Mouse (Mus musculus) embryonic facial prominence, embryonic 11.5 days (tissue): ENCODE data around the gene Tmem97. TPM values are rescaled to one million over a fixed set of nuclear protein-coding genes. Genes with fewer than 3 reads are reported as not detected.

Experiments used
- ATAC-seq: fragments of 200-750 bp; cut with Nextera tagmentation; replicated peaks from 2 replicates; pipeline ENCODE4 v1.8.0; 2017; ENCODE audit warnings: low read depth; ENCODE audit not compliant: insufficient number of reproducible peaks, low FRiP score, low TSS enrichment
- DNase-seq: peaks from one replicate; pipeline ENCODE4 v3.0.0-alpha.2; 2015; ENCODE audit warnings: low spot score
- H3K27ac ChIP-seq: fragments of 300-500 bp; sonication (generic); replicated peaks from 2 replicates; pipeline ENCODE4 v1.5.1; 2014; ENCODE audit warnings: mild to moderate bottlenecking, low read depth, low read length, control low read depth
- H3K27me3 ChIP-seq: fragments of 300-500 bp; sonication (generic); 2 replicates; pipeline ENCODE4 v1.6.1; 2014; ENCODE audit warnings: mild to moderate bottlenecking, low read length, moderate library complexity, mixed read lengths; ENCODE audit not compliant: control insufficient read depth, insufficient read depth
- H3K36me3 ChIP-seq: fragments of 300-500 bp; sonication (generic); replicated peaks from 2 replicates; pipeline ENCODE4 v1.6.1; 2014; ENCODE audit warnings: low read depth, mild to moderate bottlenecking, low read length, moderate library complexity, mixed read lengths; ENCODE audit not compliant: control insufficient read depth, insufficient read depth
- H3K4me1 ChIP-seq: fragments of 300-500 bp; sonication (generic); 2 replicates; pipeline ENCODE4 v1.6.1; 2014; ENCODE audit warnings: low read length, mixed read lengths; ENCODE audit not compliant: control insufficient read depth, insufficient read depth
- H3K4me2 ChIP-seq: fragments of 300-500 bp; sonication (generic); 2 replicates; pipeline ENCODE4 v1.6.1; 2014; ENCODE audit warnings: low read depth, mild to moderate bottlenecking, control low read depth, low read length, moderate library complexity
- H3K4me3 ChIP-seq: fragments of 300-500 bp; sonication (generic); 2 replicates; pipeline ENCODE4 v1.5.1; 2014; ENCODE audit warnings: low read depth, low read length, control low read depth
- H3K9ac ChIP-seq: fragments of 300-500 bp; sonication (generic); replicated peaks from 2 replicates; pipeline ENCODE4 v1.6.1; 2014; ENCODE audit warnings: mild to moderate bottlenecking, control low read depth, low read length
- H3K9me3 ChIP-seq: fragments of 300-500 bp; sonication (generic); replicated peaks from 2 replicates; pipeline ENCODE4 v1.6.1; 2016; ENCODE audit warnings: mild to moderate bottlenecking, low read length, inconsistent platforms, mixed read lengths; ENCODE audit not compliant: control insufficient read depth
- WGBS: fragments of 180-500 bp; shearing (Covaris S2); extraction: QIAGEN DNeasy Blood & Tissue Kit; methylation state at CpG from one replicate; pipeline ENCODE4 v1.1.7; 2014; 5-methylcytosine and 5-hydroxymethylcytosine counted together
- polyA plus RNA-seq: library from polyadenylated mRNA; unstranded; fragments of >200 nt; fragmentation: Nextera tagmentation; extraction: Ambion mirVana; gene quantifications from 2 replicates; pipeline ENCODE4 v1.2.1, GENCODE M21; 2014

The Tmem97 gene
- polyA plus RNA-seq, 1 experiment from 2014 or later = 73.7 TPM

GRCm38 (mm10) chr11:78549491-78549987 is 1.0 kb downstream of the Tmem97 start:
- Histone ChIP-seq H3K27me3 (no peaks in the 10 kb centered on the region), H3K36me3 (no peaks in the 10 kb centered on the region), H3K9ac (peak overlapping the region; percentile 71), H3K4me3 (peak overlapping the region; percentile 59), H3K27ac (no peak overlapping the region), H3K4me2 (peak overlapping the region; percentile 69), H3K4me1 (peaks cover 2% of the 10 kb centered on the region), H3K9me3 (no peaks in the 10 kb centered on the region)
- ATAC-seq (no peak), DNase-seq (no peak)
- WGBS = 8% methylated on average over 5 of the region's 5 CpGs

DNA sequence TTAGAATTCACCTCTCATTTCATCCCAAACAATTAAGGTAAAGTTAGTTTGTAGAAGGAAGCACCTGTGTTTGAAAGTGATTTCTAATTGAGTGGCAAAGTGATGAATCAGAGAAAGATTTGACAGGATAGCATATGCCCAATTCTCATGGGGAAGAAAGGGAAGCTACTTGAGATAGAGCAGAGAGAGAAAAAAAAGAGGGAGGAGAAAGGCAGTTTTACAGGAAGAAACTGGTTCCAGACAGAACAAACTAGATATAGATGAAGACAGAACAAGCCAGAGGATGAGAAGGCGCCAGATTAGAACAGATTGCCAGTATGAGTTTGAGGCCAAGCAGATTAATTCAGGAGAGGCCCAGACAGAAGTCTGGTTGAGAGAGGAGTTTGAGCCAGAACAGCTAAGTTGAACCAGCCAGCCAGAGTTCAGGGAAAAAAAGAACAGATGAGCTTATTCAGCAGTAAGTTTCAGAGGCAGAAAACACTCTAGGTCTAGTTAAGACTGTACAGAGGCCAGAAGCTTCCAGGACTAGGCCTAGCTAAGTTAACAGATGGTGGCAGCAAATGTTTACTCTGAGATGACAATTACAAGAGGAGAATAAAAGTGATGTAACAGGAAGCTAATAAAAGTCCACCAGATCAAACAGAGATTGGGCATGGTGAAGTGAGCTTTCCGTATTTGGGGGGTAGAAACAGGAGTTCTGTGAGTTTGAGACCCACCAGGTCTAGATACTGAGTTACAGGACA is 2.7 kb downstream of the Tmem97 start:
- no peak overlapping the region for H3K4me3 ChIP-seq
- no peak for ATAC-seq

GRCm38 (mm10) chr11:78545181-78545580 is 5.4 kb downstream of the Tmem97 start:
- Histone ChIP-seq H3K27me3 (no peaks in the 10 kb centered on the region), H3K4me3 (no peak overlapping the region), H3K4me2 (no peak overlapping the region), H3K27ac (no peak overlapping the region), H3K9me3 (no peaks in the 10 kb centered on the region), H3K9ac (0 out of 2 replicates have a peak overlapping the region, but pooled peaks have one; percentile 13), H3K4me1 (peaks cover 2% of the 10 kb centered on the region), H3K36me3 (no peaks in the 10 kb centered on the region)
- 73% methylated on average over 8 of the region's 8 CpGs for WGBS
- ATAC-seq (no peak), DNase-seq (no peak)

More for the DNA sequence above, 2.7 kb downstream of the Tmem97 start:
- Histone ChIP-seq H3K9me3 (no peaks in the 10 kb centered on the region), H3K4me1 (peaks cover 2% of the 10 kb centered on the region), H3K27me3 (no peaks in the 10 kb centered on the region), H3K9ac (no peak overlapping the region), H3K4me2 (no peak overlapping the region), H3K27ac (no peak overlapping the region), H3K36me3 (no peaks in the 10 kb centered on the region)
- no peak for DNase-seq
- 84% methylated on average over 2 of the region's 2 CpGs for WGBS

DNA sequence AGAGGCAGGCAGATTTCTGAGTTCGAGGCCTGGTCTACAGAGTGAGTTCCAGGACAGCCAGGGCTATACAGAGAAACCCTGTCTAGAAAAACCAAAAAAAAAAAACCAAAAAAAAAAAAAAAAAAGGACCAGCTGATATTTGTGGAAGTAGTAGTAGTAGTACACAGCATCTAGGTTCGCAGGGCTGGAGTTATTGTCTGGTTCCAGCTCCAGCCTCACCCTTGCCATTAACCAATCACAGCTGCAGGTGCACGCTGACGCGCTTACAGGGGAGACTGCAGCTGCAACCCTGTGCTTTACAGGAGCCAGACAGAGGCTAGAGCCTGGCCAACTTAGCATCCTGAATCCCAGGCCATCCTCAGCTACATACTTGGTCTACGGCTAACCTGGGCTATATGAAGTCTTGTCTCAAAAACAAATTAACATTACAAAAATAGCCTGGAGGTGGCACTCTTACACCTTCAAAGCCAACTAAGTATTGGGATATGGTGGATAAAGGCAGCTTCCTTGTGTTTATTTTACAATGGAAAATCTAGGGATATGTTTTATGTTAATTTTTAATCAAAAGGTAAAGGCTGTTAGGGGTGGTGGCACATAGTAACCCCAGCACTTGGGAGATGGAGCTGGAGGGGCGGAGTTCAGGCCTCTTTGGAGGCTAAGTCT is 6.0 kb downstream of the Tmem97 start:
- ATAC-seq (no peak), DNase-seq (no peak)
- H3K4me3 ChIP-seq = no peak overlapping the region
- H3K36me3 ChIP-seq = no peaks in the 10 kb centered on the region
- no peak overlapping the region for H3K4me2 ChIP-seq
- H3K27me3 ChIP-seq = no peaks in the 10 kb centered on the region
- 93% methylated on average over 7 of the region's 7 CpGs for WGBS
- peaks cover 2% of the 10 kb centered on the region for H3K4me1 ChIP-seq
- H3K9me3 ChIP-seq = no peaks in the 10 kb centered on the region
- no peak overlapping the region for H3K27ac ChIP-seq
- H3K9ac ChIP-seq = no peak overlapping the region

DNA sequence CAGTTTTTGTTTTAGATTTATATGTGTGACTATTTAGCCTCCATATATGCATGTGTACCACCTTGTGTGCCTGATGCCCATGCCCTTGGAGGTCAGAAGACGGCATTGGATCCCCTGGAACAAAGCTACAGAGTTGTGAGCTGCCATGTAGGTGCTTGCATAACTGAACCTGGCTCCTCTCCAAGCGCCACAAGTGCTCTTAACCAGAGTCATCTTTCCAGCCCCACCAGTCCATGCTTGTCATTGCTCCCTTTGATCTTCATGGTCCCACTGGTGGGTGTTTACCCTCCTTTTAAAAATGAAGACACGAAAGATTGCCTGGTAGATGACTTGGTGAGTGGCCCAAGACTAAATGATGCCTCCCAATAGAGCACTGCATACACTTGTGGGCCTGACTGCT is 10.2 kb downstream of the Tmem97 start:
- Histone ChIP-seq H3K4me3 (no peak overlapping the region), H3K4me2 (no peak overlapping the region), H3K4me1 (no peaks in the 10 kb centered on the region; the same call in 1 of the 2 replicates), H3K27ac (no peak overlapping the region), H3K36me3 (no peaks in the 10 kb centered on the region), H3K27me3 (no peaks in the 10 kb centered on the region), H3K9ac (no peak overlapping the region), H3K9me3 (no peaks in the 10 kb centered on the region)
- no peak for DNase-seq
- ATAC-seq = no peak
- WGBS = 88% methylated on average over 3 of the region's 3 CpGs

DNA sequence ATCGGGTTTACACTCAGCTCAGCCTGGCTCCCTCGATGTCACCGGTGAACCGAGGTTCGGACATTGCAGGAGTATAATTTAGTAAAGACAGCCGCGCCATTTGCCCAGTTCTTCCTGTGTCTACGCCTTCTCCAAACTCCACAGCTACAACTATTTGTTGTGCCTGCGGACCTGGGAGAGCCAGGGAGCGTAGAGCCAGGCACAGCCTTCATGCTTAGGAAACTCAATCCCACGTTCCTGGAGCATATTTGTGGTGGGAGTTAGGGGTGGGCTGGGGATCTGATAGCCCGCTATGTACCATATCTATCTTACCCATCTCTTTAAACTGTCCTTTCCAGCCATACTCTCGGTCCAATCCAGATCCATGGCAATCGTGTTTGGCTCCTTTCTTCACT is 13.9 kb downstream of the Tmem97 start:
- Histone ChIP-seq H3K27me3 (no peaks in the 10 kb centered on the region), H3K9ac (peak overlapping the region; percentile 82), H3K4me1 (no peaks in the 10 kb centered on the region; the same call in 1 of the 2 replicates), H3K4me3 (peak overlapping the region; percentile 83), H3K27ac (peak overlapping the region; percentile 47; the same call in 1 of the 2 replicates), H3K36me3 (no peaks in the 10 kb centered on the region), H3K9me3 (no peaks in the 10 kb centered on the region), H3K4me2 (peak overlapping the region; percentile 75)
- DNase-seq (no peak), ATAC-seq (no peak)
- 4% methylated on average over 14 of the region's 14 CpGs for WGBS

- ATAC-seq (peak; percentile 98), DNase-seq (peak; percentile 99)
- no peaks in the 10 kb centered on the region for H3K36me3 ChIP-seq
- under 1% methylated on average over 52 of the region's 52 CpGs for WGBS
- no peaks in the 10 kb centered on the region; the same call in 1 of the 2 replicates for H3K4me1 ChIP-seq
- H3K9me3 ChIP-seq = no peaks in the 10 kb centered on the region
- peak within 1 kb of the TSS; percentile 75 for H3K4me2 ChIP-seq
- peak within 1 kb of the TSS; percentile 87 for H3K9ac ChIP-seq
- H3K4me3 ChIP-seq = peak within 1 kb of the TSS; percentile 83
- H3K27ac ChIP-seq = peak within 1 kb of the TSS; percentile 75
- H3K27me3 ChIP-seq = no peaks in the 10 kb centered on the region
Observed at GRCm38 (mm10) chr11:78536080-78536689, 14.4 kb downstream of the Tmem97 start, which contains the start of the genes Tnfaip1 and Ift20. TSS of gene Tnfaip1 (minus strand) at chr11:78536332. TSS of gene Ift20 (plus strand) at chr11:78536361.
